Mouse (Mus musculus) ovary, postnatal 14 days (tissue): ENCODE data around the gene Setd7.
A peak's percentile ranks its signal among the peaks of the same experiment; 100 is the strongest.

Source experiments
- DNase-seq: peaks from one replicate; pipeline ENCODE4 v3.0.0; 2022; ENCODE audit warnings: low spot score

Gene Setd7

DNA sequence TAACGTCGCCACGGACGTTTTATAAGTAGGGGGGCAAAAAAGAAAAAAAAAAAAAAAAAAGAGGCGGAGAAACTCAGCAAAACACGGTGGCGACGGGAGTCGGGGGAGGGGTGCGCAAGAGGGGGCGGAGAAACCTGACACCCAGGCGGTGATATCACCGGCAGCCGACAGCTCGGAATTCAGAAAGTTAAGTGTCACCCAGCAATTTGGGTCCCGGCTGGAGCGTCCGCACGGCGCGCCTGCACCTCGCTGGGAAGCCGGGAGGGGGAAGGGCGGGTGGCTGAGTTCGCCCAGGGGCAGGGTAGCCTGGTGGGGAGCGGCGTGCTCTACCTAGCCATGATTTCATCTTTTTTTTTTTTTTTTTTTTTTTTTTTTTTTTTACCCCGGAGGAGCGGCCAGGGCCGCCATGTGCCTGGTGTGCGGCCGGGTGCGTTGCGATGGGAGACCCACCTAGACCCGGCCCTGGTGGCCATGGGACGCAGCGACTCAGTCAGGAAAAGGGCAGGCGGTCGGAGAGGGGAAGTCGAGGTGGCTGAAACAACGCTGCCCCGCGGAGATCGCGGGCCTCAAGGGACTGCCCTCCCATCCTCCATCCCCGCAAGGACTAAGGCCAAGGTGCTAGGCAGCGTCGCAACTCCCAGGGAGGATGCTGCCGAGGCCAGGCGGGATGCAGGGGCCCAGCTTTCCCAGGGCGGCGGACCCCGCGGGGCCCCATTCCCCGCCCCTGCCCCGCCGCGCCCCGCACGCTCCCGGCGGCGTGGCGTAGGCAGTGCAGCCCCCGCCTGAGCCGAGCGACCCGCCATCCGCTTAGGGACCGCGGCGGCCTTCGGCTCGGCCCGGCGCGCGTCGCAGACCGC lies 857 bp downstream of the Setd7 start:
- DNase-seq, result peak; percentile 66

- no peak for DNase-seq
These were observed 5.1 kb downstream of the Setd7 start for GRCm38 (mm10) chr3:51555583-51555982.

DNA sequence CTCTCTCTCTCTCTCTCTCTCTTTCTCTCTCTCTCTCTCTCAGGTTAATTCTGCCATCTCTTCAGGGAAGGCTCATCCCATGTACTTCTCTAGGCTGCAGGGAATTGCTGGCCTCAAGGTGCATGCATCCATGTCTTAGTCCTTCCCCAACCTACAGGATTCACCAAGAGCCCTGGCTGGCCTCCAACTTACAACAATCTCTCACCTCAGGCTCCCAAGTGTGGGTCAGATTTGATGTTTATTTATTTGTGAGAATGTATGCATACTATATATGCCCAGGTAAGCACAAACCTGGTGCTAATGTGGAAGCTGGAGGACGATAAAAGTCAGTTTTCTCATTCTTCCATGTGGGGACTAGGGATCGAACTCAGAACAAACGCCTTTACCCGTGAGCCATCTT lies 5.8 kb downstream of the Setd7 start:
- no peak for DNase-seq

DNA sequence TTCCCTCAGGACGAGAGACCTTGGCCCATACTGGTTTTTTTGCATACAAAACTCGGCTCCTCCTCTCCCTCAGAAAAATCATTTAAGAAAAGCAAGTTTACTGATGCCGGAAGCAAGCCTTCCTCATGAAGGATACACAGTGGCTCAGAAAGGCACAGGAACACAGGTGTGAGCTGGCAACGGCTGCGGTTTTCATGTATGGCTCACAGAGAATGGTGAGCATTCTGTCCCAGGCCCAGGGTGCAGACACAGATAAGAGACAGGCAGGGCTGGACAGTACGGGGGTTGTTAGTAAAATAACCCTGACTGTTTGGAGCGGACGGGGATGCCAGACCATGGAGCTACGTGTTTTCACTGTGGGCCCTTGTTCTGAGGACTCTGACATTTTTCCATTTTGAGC lies 6.6 kb downstream of the Setd7 start:
- DNase-seq, result no peak

GRCm38 (mm10) chr3:51553497-51553875 lies 7.2 kb downstream of the Setd7 start:
- DNase-seq, result peak; percentile 38

DNA sequence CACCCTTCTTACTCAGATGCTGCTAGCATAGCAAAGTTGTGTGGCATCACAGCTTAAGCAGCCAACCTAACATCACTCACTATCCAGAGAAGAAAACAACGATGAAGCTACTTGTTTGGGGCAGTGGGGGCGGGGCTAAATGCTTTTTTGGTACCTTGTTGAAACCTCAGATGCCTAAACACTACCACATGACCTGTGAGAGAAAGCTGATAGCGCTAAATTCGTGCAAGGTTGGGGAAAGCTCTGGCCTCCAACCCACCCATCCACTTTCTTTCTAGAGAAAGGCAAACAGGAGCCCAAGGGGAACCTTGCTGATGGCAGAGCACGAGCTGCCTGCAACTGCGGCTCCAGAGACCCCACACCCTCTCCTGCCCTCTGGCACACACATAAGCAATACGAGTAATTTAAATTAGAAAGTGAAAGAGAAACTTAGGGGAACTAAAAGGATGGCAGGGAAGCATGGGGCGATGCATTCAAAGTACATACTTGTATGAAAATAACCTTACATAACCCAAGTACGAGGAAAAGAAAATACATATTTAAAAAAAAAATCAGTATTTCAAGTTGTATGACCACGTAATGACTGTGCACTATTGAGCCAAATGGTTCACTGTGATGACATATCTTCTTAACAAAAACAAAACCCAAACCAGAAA lies 7.7 kb downstream of the Setd7 start:
- no peak for DNase-seq

- DNase-seq, result no peak
These were observed 8.5 kb downstream of the Setd7 start for GRCm38 (mm10) chr3:51552197-51552596.

DNA sequence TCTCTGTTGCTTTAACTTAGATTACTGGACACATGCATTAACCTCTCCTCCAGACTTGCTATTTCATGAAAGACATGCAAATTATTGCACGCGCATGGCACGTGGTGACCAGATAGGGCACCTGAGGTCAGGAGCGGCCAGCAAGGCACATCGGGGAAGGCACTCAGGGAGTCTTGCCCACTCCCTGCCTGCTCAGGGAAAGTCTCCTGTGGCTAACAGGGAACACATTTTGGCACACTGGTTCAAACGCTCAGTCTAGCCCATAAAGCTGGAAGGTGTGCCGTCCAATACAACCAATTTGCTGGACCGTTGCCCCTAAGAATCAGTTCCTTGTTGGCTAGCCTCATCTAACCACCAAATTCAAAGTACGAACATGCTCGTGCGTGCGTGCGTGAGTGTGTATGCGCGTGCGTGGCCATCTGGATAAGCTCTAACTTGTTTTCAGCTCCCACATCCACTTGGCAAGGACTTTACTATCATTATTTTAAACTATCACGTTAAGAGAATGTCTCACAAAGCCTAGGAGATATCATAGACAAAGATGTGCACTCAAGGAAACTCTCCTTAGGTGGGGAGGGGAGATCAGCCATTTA lies 11.6 kb downstream of the Setd7 start:
- DNase-seq, result no peak

- DNase-seq, result no peak
These were observed 13.1 kb downstream of the Setd7 start for GRCm38 (mm10) chr3:51547577-51547976.

GRCm38 (mm10) chr3:51544442-51545128 lies 16.1 kb downstream of the Setd7 start:
- DNase-seq, result no peak

DNA sequence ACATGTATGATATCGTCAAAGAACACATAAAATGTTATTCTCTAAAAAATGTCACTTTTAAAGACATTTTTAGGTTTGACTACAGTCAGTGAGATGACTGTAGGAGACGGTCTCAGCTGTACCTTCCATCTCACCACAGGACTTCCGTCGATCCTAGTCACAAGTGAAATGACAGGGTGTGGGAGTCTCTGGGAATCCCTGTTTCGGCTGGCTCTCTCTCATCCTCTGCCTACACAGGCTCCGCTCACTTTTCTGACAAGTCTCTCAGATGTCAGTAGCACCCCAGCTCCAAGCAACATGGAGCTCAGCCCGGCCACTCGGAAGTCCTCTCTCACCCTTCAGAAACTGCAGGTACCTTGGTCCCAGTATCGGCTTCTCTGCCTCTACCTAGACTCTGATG lies 20.0 kb downstream of the Setd7 start:
- DNase-seq, result no peak

DNA sequence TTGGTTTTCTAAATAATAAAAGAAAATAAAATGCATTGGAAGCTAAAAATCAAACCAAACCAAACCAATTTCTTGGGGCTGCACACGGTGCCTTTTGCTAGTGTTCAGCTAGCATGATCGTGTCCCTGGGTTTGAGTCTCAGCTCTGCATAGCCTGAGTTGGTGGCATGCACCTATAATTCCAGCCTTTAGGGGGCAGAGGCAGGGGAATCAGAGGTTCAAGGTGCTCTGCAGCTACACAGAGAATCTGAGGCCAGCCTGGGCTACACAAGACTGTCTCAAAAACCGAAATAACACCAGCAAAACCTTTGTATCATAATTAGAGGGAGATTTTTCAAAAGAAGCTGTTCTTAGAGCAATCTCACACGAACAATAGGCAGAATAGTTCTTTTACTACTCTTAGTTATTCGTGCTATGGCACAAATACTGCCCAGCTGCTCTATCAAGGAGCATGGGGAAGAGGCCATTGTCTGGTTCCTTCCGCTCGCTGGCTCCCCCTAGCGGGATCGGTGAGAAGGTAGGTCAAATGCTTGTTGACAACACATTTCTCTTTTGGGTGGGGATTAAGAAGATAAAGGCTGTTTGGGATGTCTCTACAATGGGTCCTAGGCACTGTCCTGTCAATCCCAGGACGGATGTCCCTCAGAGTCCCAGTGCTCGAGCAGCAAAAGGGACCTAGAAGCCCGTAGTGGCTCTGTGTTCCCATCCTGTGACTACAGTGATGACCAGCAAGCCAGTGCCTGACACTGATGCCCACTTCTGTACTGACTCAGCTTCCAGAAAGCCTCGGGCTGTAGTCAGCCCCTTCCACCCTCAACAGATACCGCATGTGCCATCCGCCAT lies 20.9 kb downstream of the Setd7 start:
- DNase-seq, result peak; percentile 63

DNA sequence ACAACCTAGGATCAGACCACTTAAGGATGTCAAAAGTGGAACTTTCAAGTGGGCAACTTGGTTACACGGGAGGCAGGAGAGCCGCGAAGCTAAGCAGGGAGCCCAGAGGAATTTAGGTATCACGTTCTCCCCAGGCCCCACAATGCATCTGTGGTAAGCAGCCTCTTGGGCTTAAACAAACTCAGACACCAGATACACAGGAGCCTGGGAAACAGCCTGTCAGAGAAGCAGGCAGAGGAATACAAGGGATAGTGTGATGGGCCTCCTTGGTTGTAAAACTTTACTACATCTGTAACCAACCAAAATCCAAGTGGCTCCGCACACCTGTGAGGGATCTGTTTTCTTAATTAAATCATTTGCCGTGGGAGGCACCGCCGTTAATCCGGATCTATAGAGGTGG lies 26.7 kb downstream of the Setd7 start:
- DNase-seq, result no peak

- no peak for DNase-seq
These were observed 27.1 kb downstream of the Setd7 start for GRCm38 (mm10) chr3:51533573-51533972.

GRCm38 (mm10) chr3:51532282-51532620 lies 28.4 kb downstream of the Setd7 start:
- DNase-seq, result no peak

DNA sequence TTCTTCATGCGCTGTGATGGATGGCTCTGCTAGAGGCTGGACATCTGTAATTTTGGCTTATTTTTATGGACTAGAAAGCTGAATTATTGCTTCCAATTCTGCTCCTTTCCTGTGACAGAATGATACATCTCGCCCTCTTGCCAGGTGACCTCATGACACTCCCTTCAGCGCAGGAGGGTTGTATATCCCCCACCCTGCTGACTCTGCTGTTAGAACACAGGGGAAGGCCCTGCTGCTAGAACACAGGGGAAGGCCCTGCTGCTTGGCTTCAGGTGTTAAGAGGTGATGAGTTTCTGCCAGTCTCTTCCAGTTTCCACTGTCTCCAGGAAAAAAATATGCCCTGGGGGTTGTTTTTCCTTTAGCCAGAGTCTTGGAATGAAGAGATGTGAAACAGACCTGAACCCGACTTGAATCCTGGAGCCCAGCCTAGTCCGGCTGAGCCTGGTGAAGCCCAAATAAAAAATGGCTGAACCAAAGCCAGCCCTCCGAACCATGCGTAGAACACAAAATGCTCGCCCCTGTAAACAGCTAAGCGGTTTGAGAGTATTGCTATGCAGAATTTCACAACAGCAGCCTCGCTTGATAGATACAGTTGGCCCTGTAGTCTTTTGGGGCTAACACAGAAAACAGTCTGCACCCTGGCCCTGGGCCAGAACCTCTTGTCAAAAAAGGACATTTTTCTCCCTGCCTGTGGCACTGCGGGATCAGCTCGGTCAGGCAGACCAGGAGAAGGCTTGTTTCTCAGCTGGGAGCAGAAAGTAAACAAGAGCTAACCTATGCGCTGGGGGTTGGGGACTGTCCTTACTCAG lies 29.0 kb downstream of the Setd7 start:
- peak; percentile 47 for DNase-seq

- DNase-seq, result no peak
These were observed 33.8 kb downstream of the Setd7 start for GRCm38 (mm10) chr3:51526891-51527290.

DNA sequence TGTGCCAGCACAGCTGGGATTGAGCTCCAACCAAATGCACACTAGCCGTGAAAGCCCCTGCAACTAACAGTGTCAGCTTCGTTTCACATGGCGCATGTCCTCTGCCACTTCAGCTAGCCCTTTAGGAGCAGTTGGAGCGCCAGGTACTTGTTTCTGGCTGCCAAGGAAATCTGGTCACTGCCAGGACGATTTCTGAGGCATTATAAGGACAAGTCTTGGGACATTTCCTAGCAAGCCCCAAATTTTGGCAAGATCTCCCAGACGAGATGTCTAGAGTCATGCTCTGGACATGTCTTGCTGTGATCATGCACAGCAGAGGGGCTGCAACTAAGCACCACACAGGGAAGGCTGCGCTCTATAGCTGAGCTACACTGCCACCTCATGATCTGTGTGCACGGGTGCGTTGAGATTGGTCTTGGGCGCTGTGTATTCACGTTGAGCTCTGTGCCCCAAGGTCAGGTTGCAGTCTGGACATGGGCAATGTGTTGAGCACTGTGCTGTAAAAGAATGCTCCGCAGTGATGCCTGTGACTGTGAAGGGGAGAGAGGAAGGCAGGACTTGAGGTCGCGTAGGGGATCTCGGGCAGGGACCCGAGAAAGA lies 35.4 kb downstream of the Setd7 start:
- no peak for DNase-seq

- DNase-seq, result no peak
These were observed 39.4 kb downstream of the Setd7 start for GRCm38 (mm10) chr3:51521262-51521661.

DNA sequence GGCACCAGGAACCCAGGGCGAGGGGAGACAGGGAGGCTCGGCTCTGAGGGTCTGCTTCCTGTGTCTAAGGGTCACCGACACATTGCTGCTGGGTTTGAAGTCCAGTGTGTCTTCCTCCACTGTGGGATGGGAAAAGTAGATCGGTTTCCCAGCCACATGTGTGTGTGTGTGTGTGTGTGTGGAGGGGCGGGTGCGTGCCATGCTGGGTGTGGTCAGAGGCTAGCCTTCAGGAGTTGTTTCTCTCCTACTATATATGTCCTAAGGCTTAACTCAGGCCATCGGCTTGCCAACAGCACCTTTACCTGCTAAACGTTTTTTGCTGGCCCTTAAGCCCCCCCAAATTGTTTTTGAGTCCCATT lies 41.9 kb downstream of the Setd7 start:
- DNase-seq, result no peak
